Mouse (Mus musculus): ENCODE measurements around the gene Uox.

- no peak for TF ChIP-seq POLR2A (IDR thresholded peaks at IDR 0.05; ENCODE audit: insufficient read length, low read depth)
- no peak for TF ChIP-seq MYOD1 (IDR thresholded peaks at IDR 0.05; ENCODE audit: control insufficient read depth in 1 of 3, insufficient read length in 2 of 3, low read depth in 2 of 3)
- no peak for TF ChIP-seq CEBPB (IDR thresholded peaks at IDR 0.05; ENCODE audit: insufficient read depth, poor library complexity, severe bottlenecking)
- no peak for TF ChIP-seq MAX (IDR thresholded peaks at IDR 0.05; ENCODE audit: low read depth)
- TF ChIP-seq USF1 (IDR thresholded peaks at IDR 0.05; ENCODE audit: low read depth) = no peak
- TF ChIP-seq POLR2AphosphoS2 (IDR thresholded peaks at IDR 0.05; ENCODE audit: insufficient read length, low read depth) = no peak
- TF ChIP-seq E2F4 (IDR thresholded peaks at IDR 0.05; ENCODE audit: insufficient read depth) = no peak
- TF ChIP-seq REST (IDR thresholded peaks at IDR 0.05; ENCODE audit: insufficient read depth, insufficient read length) = no peak
- TF ChIP-seq TCF12 (IDR thresholded peaks at IDR 0.05; ENCODE audit: insufficient read depth, poor library complexity, severe bottlenecking) = no peak
- TF ChIP-seq MYOG (IDR thresholded peaks at IDR 0.05; ENCODE audit: control insufficient read depth in 1 of 3, insufficient read depth in 1 of 3, insufficient read length in 2 of 3, low read depth in 2 of 3) = no peak
These were observed 109.4 kb downstream of the Uox start for GRCm38 (mm10) chr3:146679646-146680045.
